Mouse (Mus musculus): Measurements from ENCODE around the gene Ctnna2.

Ctnna2 gene

DNA sequence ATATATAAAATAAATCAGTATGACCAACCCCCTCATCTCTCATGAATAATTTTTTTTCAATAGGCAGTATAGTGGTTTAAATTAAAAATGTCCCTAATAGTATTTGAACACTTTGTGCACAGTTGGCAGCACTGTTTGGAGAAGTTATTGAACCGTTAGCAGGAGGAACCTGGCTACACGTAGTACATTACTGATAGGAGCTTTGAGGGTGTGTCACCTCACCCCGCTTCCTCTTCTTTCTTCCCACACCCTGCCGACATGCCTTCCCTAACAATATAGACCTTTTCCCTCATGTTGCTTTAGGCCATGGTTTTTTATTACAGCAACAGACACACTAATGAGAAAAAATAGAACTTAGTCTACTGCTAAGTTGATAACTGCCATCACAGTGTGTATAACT, 1071.4 kb downstream of the Ctnna2 start:
- DNase-seq (ENCODE audit: low spot score) = no peak

- no peak for DNase-seq (ENCODE audit: low spot score)
These were observed 1082.3 kb downstream of the Ctnna2 start for GRCm38 (mm10) chr6:76897156-76897555.

All from embryo, embryonic 10 days (tissue).